Mouse (Mus musculus): ENCODE measurements around the gene Tead1. TPM values are rescaled to one million over a fixed set of nuclear protein-coding genes. Genes with fewer than 3 reads are reported as not detected.

The Tead1 gene
- polyA plus RNA-seq, 1 experiment = 210 TPM

GRCm38 (mm10) chr7:112747187-112747586, 68.1 kb downstream of the Tead1 start:
- Histone ChIP-seq H3K4me3 (ENCODE audit: low read depth, low read length) (no peak overlapping the region), H3K9me3 (replicated peaks; ENCODE audit: control insufficient read depth, insufficient read depth, low read length, poor library complexity, severe bottlenecking) (no peaks in the 10 kb centered on the region), H3K27ac (ENCODE audit: insufficient read depth, low read length) (no peak overlapping the region), H3K4me1 (ENCODE audit: control insufficient read depth, insufficient read depth, low read length) (peaks cover 5% of the 10 kb centered on the region), H3K9ac (ENCODE audit: low read depth, poor library complexity, severe bottlenecking) (no peak overlapping the region), H3K27me3 (ENCODE audit: control insufficient read depth, insufficient read depth, low read length, poor library complexity, severe bottlenecking) (no peaks in the 10 kb centered on the region), H3K36me3 (ENCODE audit: control insufficient read depth, insufficient read depth, low read length, poor library complexity, severe bottlenecking) (no peaks in the 10 kb centered on the region; the same call in 1 of the 2 replicates)
- TF ChIP-seq EP300 (IDR thresholded peaks at IDR 0.05; ENCODE audit: insufficient read depth, low read depth, low read length) (no peak), CTCF (IDR thresholded peaks at IDR 0.05; ENCODE audit: low read depth, low read length) (no peak), POLR2A (IDR thresholded peaks at IDR 0.05; ENCODE audit: insufficient read depth, low read length) (no peak)

GRCm38 (mm10) chr7:112747836-112748235, 68.7 kb downstream of the Tead1 start:
- Histone ChIP-seq H3K36me3 (ENCODE audit: control insufficient read depth, insufficient read depth, low read length, poor library complexity, severe bottlenecking) (no peaks in the 10 kb centered on the region; the same call in 1 of the 2 replicates), H3K9me3 (replicated peaks; ENCODE audit: control insufficient read depth, insufficient read depth, low read length, poor library complexity, severe bottlenecking) (no peaks in the 10 kb centered on the region), H3K4me3 (ENCODE audit: low read depth, low read length) (no peak overlapping the region), H3K4me1 (ENCODE audit: control insufficient read depth, insufficient read depth, low read length) (peaks cover 5% of the 10 kb centered on the region), H3K27ac (ENCODE audit: insufficient read depth, low read length) (no peak overlapping the region), H3K9ac (ENCODE audit: low read depth, poor library complexity, severe bottlenecking) (no peak overlapping the region), H3K27me3 (ENCODE audit: control insufficient read depth, insufficient read depth, low read length, poor library complexity, severe bottlenecking) (no peaks in the 10 kb centered on the region)
- TF ChIP-seq EP300 (IDR thresholded peaks at IDR 0.05; ENCODE audit: insufficient read depth, low read depth, low read length) (no peak), POLR2A (IDR thresholded peaks at IDR 0.05; ENCODE audit: insufficient read depth, low read length) (no peak), CTCF (IDR thresholded peaks at IDR 0.05; ENCODE audit: low read depth, low read length) (no peak)

GRCm38 (mm10) chr7:112748327-112748726, 69.2 kb downstream of the Tead1 start:
- no peak overlapping the region for H3K9ac ChIP-seq (ENCODE audit: low read depth, poor library complexity, severe bottlenecking)
- H3K27ac ChIP-seq (ENCODE audit: insufficient read depth, low read length) = no peak overlapping the region
- peaks cover 2% of the 10 kb centered on the region for H3K4me1 ChIP-seq (ENCODE audit: control insufficient read depth, insufficient read depth, low read length)
- H3K4me3 ChIP-seq (ENCODE audit: low read depth, low read length) = no peak overlapping the region
- no peaks in the 10 kb centered on the region; the same call in 1 of the 2 replicates for H3K36me3 ChIP-seq (ENCODE audit: control insufficient read depth, insufficient read depth, low read length, poor library complexity, severe bottlenecking)
- TF ChIP-seq POLR2A (IDR thresholded peaks at IDR 0.05; ENCODE audit: insufficient read depth, low read length) (no peak), EP300 (IDR thresholded peaks at IDR 0.05; ENCODE audit: insufficient read depth, low read depth, low read length) (no peak), CTCF (IDR thresholded peaks at IDR 0.05; ENCODE audit: low read depth, low read length) (no peak)
- H3K27me3 ChIP-seq (ENCODE audit: control insufficient read depth, insufficient read depth, low read length, poor library complexity, severe bottlenecking) = no peaks in the 10 kb centered on the region
- no peaks in the 10 kb centered on the region for H3K9me3 ChIP-seq (replicated peaks; ENCODE audit: control insufficient read depth, insufficient read depth, low read length, poor library complexity, severe bottlenecking)

GRCm38 (mm10) chr7:112750101-112750500, 71.0 kb downstream of the Tead1 start:
- Histone ChIP-seq H3K4me3 (ENCODE audit: low read depth, low read length) (no peak overlapping the region), H3K9ac (ENCODE audit: low read depth, poor library complexity, severe bottlenecking) (no peak overlapping the region), H3K4me1 (ENCODE audit: control insufficient read depth, insufficient read depth, low read length) (no peaks in the 10 kb centered on the region), H3K27me3 (ENCODE audit: control insufficient read depth, insufficient read depth, low read length, poor library complexity, severe bottlenecking) (no peaks in the 10 kb centered on the region), H3K27ac (ENCODE audit: insufficient read depth, low read length) (no peak overlapping the region), H3K36me3 (ENCODE audit: control insufficient read depth, insufficient read depth, low read length, poor library complexity, severe bottlenecking) (no peaks in the 10 kb centered on the region; the same call in 1 of the 2 replicates), H3K9me3 (replicated peaks; ENCODE audit: control insufficient read depth, insufficient read depth, low read length, poor library complexity, severe bottlenecking) (no peaks in the 10 kb centered on the region)
- TF ChIP-seq CTCF (IDR thresholded peaks at IDR 0.05; ENCODE audit: low read depth, low read length) = no peak

GRCm38 (mm10) chr7:112752311-112752710, 73.2 kb downstream of the Tead1 start:
- no peak for TF ChIP-seq CTCF (IDR thresholded peaks at IDR 0.05; ENCODE audit: low read depth, low read length)
- TF ChIP-seq EP300 (IDR thresholded peaks at IDR 0.05; ENCODE audit: insufficient read depth, low read depth, low read length) = no peak
- no peak for TF ChIP-seq POLR2A (IDR thresholded peaks at IDR 0.05; ENCODE audit: insufficient read depth, low read length)
- Histone ChIP-seq H3K9me3 (replicated peaks; ENCODE audit: control insufficient read depth, insufficient read depth, low read length, poor library complexity, severe bottlenecking) (no peaks in the 10 kb centered on the region), H3K36me3 (ENCODE audit: control insufficient read depth, insufficient read depth, low read length, poor library complexity, severe bottlenecking) (no peaks in the 10 kb centered on the region; the same call in 1 of the 2 replicates), H3K27ac (ENCODE audit: insufficient read depth, low read length) (no peak overlapping the region), H3K9ac (ENCODE audit: low read depth, poor library complexity, severe bottlenecking) (no peak overlapping the region), H3K27me3 (ENCODE audit: control insufficient read depth, insufficient read depth, low read length, poor library complexity, severe bottlenecking) (no peaks in the 10 kb centered on the region), H3K4me1 (ENCODE audit: control insufficient read depth, insufficient read depth, low read length) (no peaks in the 10 kb centered on the region), H3K4me3 (ENCODE audit: low read depth, low read length) (no peak overlapping the region)

- TF ChIP-seq CTCF (IDR thresholded peaks at IDR 0.05; ENCODE audit: low read depth, low read length) = no peak
- TF ChIP-seq EP300 (IDR thresholded peaks at IDR 0.05; ENCODE audit: insufficient read depth, low read depth, low read length) = no peak
- no peak for TF ChIP-seq POLR2A (IDR thresholded peaks at IDR 0.05; ENCODE audit: insufficient read depth, low read length)
- Histone ChIP-seq H3K9ac (ENCODE audit: low read depth, poor library complexity, severe bottlenecking) (no peak overlapping the region), H3K4me1 (ENCODE audit: control insufficient read depth, insufficient read depth, low read length) (no peaks in the 10 kb centered on the region), H3K27me3 (ENCODE audit: control insufficient read depth, insufficient read depth, low read length, poor library complexity, severe bottlenecking) (no peaks in the 10 kb centered on the region), H3K9me3 (replicated peaks; ENCODE audit: control insufficient read depth, insufficient read depth, low read length, poor library complexity, severe bottlenecking) (no peaks in the 10 kb centered on the region), H3K36me3 (ENCODE audit: control insufficient read depth, insufficient read depth, low read length, poor library complexity, severe bottlenecking) (no peaks in the 10 kb centered on the region; the same call in 1 of the 2 replicates), H3K4me3 (ENCODE audit: low read depth, low read length) (no peak overlapping the region), H3K27ac (ENCODE audit: insufficient read depth, low read length) (no peak overlapping the region)
These were observed 74.2 kb downstream of the Tead1 start for GRCm38 (mm10) chr7:112753314-112753713.
